Mouse (Mus musculus): ENCODE measurements around the gene Npas3.

- no peak for TF ChIP-seq CTCF (IDR thresholded peaks at IDR 0.05; ENCODE audit: low read depth)
- TF ChIP-seq EP300 (optimal IDR thresholded peaks at IDR 0.05) = no peak
Observed at GRCm38 (mm10) chr12:53474486-53474885, 226.0 kb downstream of the Npas3 start.

Data from stomach, postnatal 0 days (tissue).